In the genomic region with DNA sequence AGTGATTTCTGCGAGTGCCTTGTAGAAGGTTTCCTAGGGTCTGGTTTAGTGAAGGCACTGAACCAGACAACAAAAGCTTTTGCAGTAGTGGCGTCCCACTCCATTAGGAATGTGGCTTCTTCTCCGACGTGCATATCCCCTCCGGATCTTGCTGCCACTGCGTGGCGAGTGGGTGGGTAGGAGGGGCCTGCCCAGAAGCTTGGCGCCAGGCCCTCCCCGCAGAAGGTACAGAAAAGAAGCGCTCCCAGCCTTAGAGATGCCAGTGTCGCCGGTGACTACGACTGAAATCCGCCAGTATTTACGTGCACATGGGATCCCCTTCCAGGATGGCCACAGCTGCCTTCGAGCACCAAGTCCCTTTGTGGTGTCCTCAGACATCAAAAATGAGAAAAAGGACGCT, we compare ENCODE assay signal across 8 mouse cellular contexts. TPM values are rescaled to one million over a fixed set of nuclear protein-coding genes. Genes with fewer than 3 reads are reported as not detected.
DNase-seq lines count a peak whose midpoint lies in the region; ATAC-seq and TF ChIP-seq lines count a peak whose summit lies in the region.

No protein-coding gene starts in this region.

- WGBS in liver, adult 2 months = 6% methylated on average over 17 of the region's 17 CpGs
- 49% methylated on average over 17 of the region's 17 CpGs for WGBS in embryonic facial prominence, embryonic 12.5 days
- WGBS in intestine, embryonic 14.5 days = 38% methylated on average over 17 of the region's 17 CpGs
- 46% methylated on average over 17 of the region's 17 CpGs for whole genome bisulfite sequencing in neural tube, embryonic 14.5 days

- no peaks in the 10 kb centered on the region for H3K27me3 ChIP-seq in liver, adult 2 months (ENCODE audit: control insufficient read depth, insufficient read depth, low read length)
- H3K27me3 ChIP-seq in embryonic facial prominence, embryonic 12.5 days = no peaks in the 10 kb centered on the region
- no peaks in the 10 kb centered on the region for H3K27me3 ChIP-seq in intestine, embryonic 14.5 days (replicated peaks; ENCODE audit: control insufficient read depth, insufficient read depth, low read length)
- H3K27me3 ChIP-seq in neural tube, embryonic 14.5 days (ENCODE audit: control insufficient read depth, insufficient read depth, low read length) = no peaks in the 10 kb centered on the region

- no peaks in the 10 kb centered on the region for H3K79me2 ChIP-seq in liver, adult 2 months (ENCODE audit: control insufficient read depth, insufficient read depth, low read length)

- no peak for TF ChIP-seq CTCF in liver, adult 2 months (IDR thresholded peaks at IDR 0.05; ENCODE audit: low read depth, low read length)

- TF ChIP-seq POLR2A in liver, adult 2 months (IDR thresholded peaks at IDR 0.05; ENCODE audit: extremely low read depth, insufficient read depth, low read length) = no peak

- peaks cover 15% of the 10 kb centered on the region for H3K4me1 ChIP-seq in liver, adult 2 months (ENCODE audit: control insufficient read depth, insufficient read depth, low read length)
- peaks cover 19% of the 10 kb centered on the region for H3K4me1 ChIP-seq in embryonic facial prominence, embryonic 12.5 days
- peaks cover 18% of the 10 kb centered on the region for H3K4me1 ChIP-seq in intestine, embryonic 14.5 days (replicated peaks; ENCODE audit: control insufficient read depth, insufficient read depth, low read length)
- H3K4me1 ChIP-seq in neural tube, embryonic 14.5 days (ENCODE audit: control insufficient read depth, insufficient read depth, low read length) = peaks cover 19% of the 10 kb centered on the region

- H3K4me3 ChIP-seq in liver, adult 2 months (ENCODE audit: insufficient read depth, low read depth, low read length) = peak overlapping the region; percentile 82
- H3K4me3 ChIP-seq in embryonic facial prominence, embryonic 12.5 days = peak overlapping the region; percentile 86
- H3K4me3 ChIP-seq in intestine, embryonic 14.5 days (ENCODE audit: low read depth, low read length) = peak overlapping the region; percentile 99
- H3K4me3 ChIP-seq in neural tube, embryonic 14.5 days (ENCODE audit: low read depth, low read length) = peak overlapping the region; percentile 69

- H3K9me3 ChIP-seq in embryonic facial prominence, embryonic 12.5 days = no peaks in the 10 kb centered on the region
- H3K9me3 ChIP-seq in intestine, embryonic 14.5 days (ENCODE audit: control insufficient read depth, low read length) = no peaks in the 10 kb centered on the region
- no peaks in the 10 kb centered on the region for H3K9me3 ChIP-seq in neural tube, embryonic 14.5 days (ENCODE audit: control insufficient read depth, low read length)

- peak overlapping the region; percentile 93 for H3K4me2 ChIP-seq in embryonic facial prominence, embryonic 12.5 days (replicated peaks)
- peak overlapping the region; percentile 94 for H3K4me2 ChIP-seq in intestine, embryonic 14.5 days (ENCODE audit: low read length)
- peak overlapping the region; percentile 92 for H3K4me2 ChIP-seq in neural tube, embryonic 14.5 days (ENCODE audit: low read depth, low read length)

- H3K9ac ChIP-seq in liver, adult 2 months (ENCODE audit: low read depth, low read length) = peak overlapping the region; percentile 45
- H3K9ac ChIP-seq in embryonic facial prominence, embryonic 12.5 days = peak overlapping the region; percentile 83
- peak overlapping the region; percentile 73 for H3K9ac ChIP-seq in intestine, embryonic 14.5 days (ENCODE audit: low read length)
- H3K9ac ChIP-seq in neural tube, embryonic 14.5 days (replicated peaks; ENCODE audit: low read depth, low read length) = peak overlapping the region; percentile 67

- no peak for DNase-seq in liver, adult 2 months (ENCODE audit: extremely low read depth, low read depth, low spot score)
- no peak for DNase-seq in liver
- no peak for DNase-seq in intestine, embryonic 14.5 days (ENCODE audit: low spot score)
- DNase-seq in left cerebral cortex, adult 9 months (ENCODE audit: low spot score in 2 of 2) = no peak
- no peak for DNase-seq in urinary bladder, postnatal 14 days (ENCODE audit: low spot score)
- no peak for DNase-seq in kidney, adult 11 months

- ATAC-seq in embryonic facial prominence, embryonic 12.5 days (ENCODE audit: insufficient number of reproducible peaks, insufficient read depth, low FRiP score, low TSS enrichment) = no peak
- ATAC-seq in intestine, embryonic 14.5 days (replicated peaks; ENCODE audit: low FRiP score, low TSS enrichment, low read depth) = no peak
- ATAC-seq in neural tube, embryonic 14.5 days (ENCODE audit: low read depth) = no peak

- H3K36me3 ChIP-seq in liver, adult 2 months (ENCODE audit: control insufficient read depth, insufficient read depth, low read length) = peaks cover 10% of the 10 kb centered on the region
- H3K36me3 ChIP-seq in embryonic facial prominence, embryonic 12.5 days = peaks cover 58% of the 10 kb centered on the region
- peaks cover 49% of the 10 kb centered on the region for H3K36me3 ChIP-seq in intestine, embryonic 14.5 days (ENCODE audit: control insufficient read depth, insufficient read depth, low read length)
- peaks cover 20% of the 10 kb centered on the region; the same call in 1 of the 2 replicates for H3K36me3 ChIP-seq in neural tube, embryonic 14.5 days (ENCODE audit: control insufficient read depth, insufficient read depth, low read length)

- peak overlapping the region; percentile 72 for H3K27ac ChIP-seq in liver, adult 2 months (replicated peaks; ENCODE audit: insufficient read depth, low read depth, low read length)
- peak overlapping the region; percentile 76 for H3K27ac ChIP-seq in embryonic facial prominence, embryonic 12.5 days
- peak overlapping the region; percentile 81 for H3K27ac ChIP-seq in intestine, embryonic 14.5 days (ENCODE audit: low read depth)
- peak overlapping the region; percentile 72 for H3K27ac ChIP-seq in neural tube, embryonic 14.5 days (ENCODE audit: low read depth, low read length)

RNA-seq across cellular contexts. Expression of a gene that starts 0.8 kb away (rescaled TPM):
- total RNA-seq in liver, adult 2 months (2014; rRNA removed) = 26.6 and 32.3 TPM in 2 replicates
- polyA plus RNA-seq in liver, adult 2 months (2012; rRNA removed) = 76.2 and 80.0 TPM in 2 replicates
- 74.5 and 75.8 TPM in 2 replicates for polyA plus RNA-seq in embryonic facial prominence, embryonic 12.5 days (2016; fragmentation: Nextera tagmentation; extraction: Ambion mirVana)
- 65.4 and 70.3 TPM in 2 replicates for polyA plus RNA-seq in intestine, embryonic 14.5 days (2014; fragmentation: Nextera tagmentation; extraction: Ambion mirVana)
- polyA plus RNA-seq in neural tube, embryonic 14.5 days (2014; fragmentation: Nextera tagmentation; extraction: Ambion mirVana) = 82.0 and 88.0 TPM in 2 replicates

RNA-seq across cellular contexts. Expression of a gene that starts 1.6 kb away (rescaled TPM):
- 7.8 and 9.3 TPM in 2 replicates for total RNA-seq in liver, adult 2 months (2014; rRNA removed)
- 11.8 and 11.9 TPM in 2 replicates for polyA plus RNA-seq in liver, adult 2 months (2012; rRNA removed)
- polyA plus RNA-seq in embryonic facial prominence, embryonic 12.5 days (2016; fragmentation: Nextera tagmentation; extraction: Ambion mirVana) = 28.6 and 29.1 TPM in 2 replicates
- 16.7 and 18.4 TPM in 2 replicates for polyA plus RNA-seq in intestine, embryonic 14.5 days (2014; fragmentation: Nextera tagmentation; extraction: Ambion mirVana)
- 10.2 and 12.8 TPM in 2 replicates for polyA plus RNA-seq in neural tube, embryonic 14.5 days (2014; fragmentation: Nextera tagmentation; extraction: Ambion mirVana)

RNA-seq across cellular contexts. Expression of a gene that starts 7.2 kb away (rescaled TPM):
- total RNA-seq in liver, adult 2 months (2014; rRNA removed) = 3.4 and 4.6 TPM in 2 replicates
- polyA plus RNA-seq in liver, adult 2 months (2012; rRNA removed) = 14.2 and 14.3 TPM in 2 replicates
- 107 and 112 TPM in 2 replicates for polyA plus RNA-seq in embryonic facial prominence, embryonic 12.5 days (2016; fragmentation: Nextera tagmentation; extraction: Ambion mirVana)
- 50.6 and 52.1 TPM in 2 replicates for polyA plus RNA-seq in intestine, embryonic 14.5 days (2014; fragmentation: Nextera tagmentation; extraction: Ambion mirVana)
- 16.1 and 20.3 TPM in 2 replicates for polyA plus RNA-seq in neural tube, embryonic 14.5 days (2014; fragmentation: Nextera tagmentation; extraction: Ambion mirVana)

RNA-seq across cellular contexts. Expression of a gene that starts 18.1 kb away (rescaled TPM):
- 58.5 and 79.0 TPM in 2 replicates for total RNA-seq in liver, adult 2 months (2014; rRNA removed)
- polyA plus RNA-seq in liver, adult 2 months (2012; rRNA removed) = 413 and 566 TPM in 2 replicates
- 7.0 TPM in 2 replicates for polyA plus RNA-seq in embryonic facial prominence, embryonic 12.5 days (2016; fragmentation: Nextera tagmentation; extraction: Ambion mirVana)
- 14.5 and 16.3 TPM in 2 replicates for polyA plus RNA-seq in intestine, embryonic 14.5 days (2014; fragmentation: Nextera tagmentation; extraction: Ambion mirVana)
- 24.5 and 27.8 TPM in 2 replicates for polyA plus RNA-seq in neural tube, embryonic 14.5 days (2014; fragmentation: Nextera tagmentation; extraction: Ambion mirVana)

RNA-seq across cellular contexts. Expression of a gene that starts 38.5 kb away (rescaled TPM):
- total RNA-seq in liver, adult 2 months (2014; rRNA removed) = not detected in 2 replicates
- polyA plus RNA-seq in liver, adult 2 months (2012; rRNA removed) = 0.06 TPM in 1 of 2 replicates, not detected in the other
- polyA plus RNA-seq in embryonic facial prominence, embryonic 12.5 days (2016; fragmentation: Nextera tagmentation; extraction: Ambion mirVana) = 0.29 and 0.52 TPM in 2 replicates
- polyA plus RNA-seq in intestine, embryonic 14.5 days (2014; fragmentation: Nextera tagmentation; extraction: Ambion mirVana) = 0.42 and 0.55 TPM in 2 replicates
- 2.3 and 2.5 TPM in 2 replicates for polyA plus RNA-seq in neural tube, embryonic 14.5 days (2014; fragmentation: Nextera tagmentation; extraction: Ambion mirVana)
